Mouse (Mus musculus): ENCODE results near the gene Mboat2. TPM values are rescaled to one million over a fixed set of nuclear protein-coding genes. Genes with fewer than 3 reads are reported as not detected.

The Mboat2 gene
- polyA plus RNA-seq, 1 experiment from 2014 or later: 32.1 TPM

DNA sequence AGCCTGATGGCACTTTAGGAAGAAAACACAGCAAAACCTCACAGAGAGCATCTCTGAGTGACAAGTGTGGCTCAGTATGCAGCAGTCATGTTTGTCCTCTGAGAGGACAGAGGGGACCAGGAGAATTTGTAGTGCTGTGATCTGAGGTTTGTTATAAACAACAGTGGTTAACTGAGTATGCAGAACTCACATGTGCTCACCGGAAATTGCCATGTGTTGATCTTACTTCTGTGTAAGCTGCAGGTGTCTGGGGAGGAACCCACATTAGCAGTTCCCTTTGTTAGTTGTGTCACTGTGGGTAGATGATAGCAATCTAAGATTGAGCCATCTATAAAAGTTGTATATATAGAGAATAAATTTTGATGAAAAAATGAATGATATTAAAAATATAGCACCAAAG is 179.7 kb downstream of the Mboat2 start:
- Histone ChIP-seq H3K4me1 (ENCODE audit: insufficient read depth, low read depth, low read length) (no peaks in the 10 kb centered on the region), H3K36me3 (ENCODE audit: insufficient read depth, low read length) (peaks cover 37% of the 10 kb centered on the region), H3K9ac (replicated peaks; ENCODE audit: low read depth) (no peak overlapping the region), H3K27ac (ENCODE audit: low read length) (no peak overlapping the region), H3K4me3 (ENCODE audit: low read depth, low read length) (no peak overlapping the region), H3K4me2 (replicated peaks; ENCODE audit: low read depth, low read length) (no peak overlapping the region), H3K9me3 (ENCODE audit: low read length) (no peaks in the 10 kb centered on the region), H3K27me3 (replicated peaks; ENCODE audit: insufficient read depth, low read length) (no peaks in the 10 kb centered on the region)
- no peak for ATAC-seq
- WGBS: 81% methylated on average over 1 of the region's 1 CpGs
- no peak for TF ChIP-seq CTCF (IDR thresholded peaks at IDR 0.05)
- no peak for TF ChIP-seq EP300 (IDR thresholded peaks at IDR 0.05)
- no peak for DNase-seq (ENCODE audit: low spot score)

DNA sequence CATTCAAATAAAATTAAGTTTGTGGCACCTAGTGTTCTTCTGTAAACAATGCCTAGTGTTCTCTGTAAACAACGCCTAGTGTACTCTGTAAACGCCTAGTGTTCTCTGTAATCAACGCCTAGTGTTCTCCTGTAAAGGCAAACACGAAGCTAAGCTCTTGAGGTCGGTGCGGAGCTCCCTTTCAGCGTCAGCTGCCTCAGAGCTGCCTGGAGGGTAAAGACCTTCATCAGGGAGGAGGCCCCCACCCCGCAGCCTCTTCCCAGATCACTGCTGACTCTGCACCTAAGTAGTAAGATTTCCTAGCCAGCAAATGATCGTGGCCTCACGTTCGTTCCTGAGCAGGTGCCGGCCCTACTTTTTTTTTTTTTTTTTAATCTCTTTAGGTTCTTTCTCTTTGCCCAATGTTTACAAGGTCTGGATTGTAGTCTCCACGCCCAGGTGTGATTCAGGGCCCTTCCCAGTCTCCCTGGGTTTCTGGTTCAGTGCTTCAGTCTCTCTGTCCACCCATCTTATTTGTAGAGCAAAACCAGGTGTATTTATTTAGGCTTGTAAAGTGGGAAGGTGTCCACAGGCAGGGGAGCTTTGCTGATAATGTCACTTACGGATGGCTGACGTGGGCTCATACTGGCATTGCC is 181.2 kb downstream of the Mboat2 start:
- TF ChIP-seq CTCF (IDR thresholded peaks at IDR 0.05): no peak
- no peak for TF ChIP-seq EP300 (IDR thresholded peaks at IDR 0.05)
- Histone ChIP-seq H3K4me1 (ENCODE audit: insufficient read depth, low read depth, low read length) (no peaks in the 10 kb centered on the region), H3K36me3 (ENCODE audit: insufficient read depth, low read length) (peaks cover 43% of the 10 kb centered on the region), H3K4me3 (ENCODE audit: low read depth, low read length) (no peak overlapping the region), H3K9me3 (ENCODE audit: low read length) (no peaks in the 10 kb centered on the region), H3K27me3 (replicated peaks; ENCODE audit: insufficient read depth, low read length) (no peaks in the 10 kb centered on the region), H3K9ac (replicated peaks; ENCODE audit: low read depth) (no peak overlapping the region), H3K27ac (ENCODE audit: low read length) (peak overlapping the region; percentile 38), H3K4me2 (replicated peaks; ENCODE audit: low read depth, low read length) (no peak overlapping the region)
- 53% methylated on average over 15 of the region's 15 CpGs for WGBS
- peak; percentile 68; the same call in 1 of the 2 replicates for ATAC-seq
- peak; percentile 19 for DNase-seq (ENCODE audit: low spot score)

DNA sequence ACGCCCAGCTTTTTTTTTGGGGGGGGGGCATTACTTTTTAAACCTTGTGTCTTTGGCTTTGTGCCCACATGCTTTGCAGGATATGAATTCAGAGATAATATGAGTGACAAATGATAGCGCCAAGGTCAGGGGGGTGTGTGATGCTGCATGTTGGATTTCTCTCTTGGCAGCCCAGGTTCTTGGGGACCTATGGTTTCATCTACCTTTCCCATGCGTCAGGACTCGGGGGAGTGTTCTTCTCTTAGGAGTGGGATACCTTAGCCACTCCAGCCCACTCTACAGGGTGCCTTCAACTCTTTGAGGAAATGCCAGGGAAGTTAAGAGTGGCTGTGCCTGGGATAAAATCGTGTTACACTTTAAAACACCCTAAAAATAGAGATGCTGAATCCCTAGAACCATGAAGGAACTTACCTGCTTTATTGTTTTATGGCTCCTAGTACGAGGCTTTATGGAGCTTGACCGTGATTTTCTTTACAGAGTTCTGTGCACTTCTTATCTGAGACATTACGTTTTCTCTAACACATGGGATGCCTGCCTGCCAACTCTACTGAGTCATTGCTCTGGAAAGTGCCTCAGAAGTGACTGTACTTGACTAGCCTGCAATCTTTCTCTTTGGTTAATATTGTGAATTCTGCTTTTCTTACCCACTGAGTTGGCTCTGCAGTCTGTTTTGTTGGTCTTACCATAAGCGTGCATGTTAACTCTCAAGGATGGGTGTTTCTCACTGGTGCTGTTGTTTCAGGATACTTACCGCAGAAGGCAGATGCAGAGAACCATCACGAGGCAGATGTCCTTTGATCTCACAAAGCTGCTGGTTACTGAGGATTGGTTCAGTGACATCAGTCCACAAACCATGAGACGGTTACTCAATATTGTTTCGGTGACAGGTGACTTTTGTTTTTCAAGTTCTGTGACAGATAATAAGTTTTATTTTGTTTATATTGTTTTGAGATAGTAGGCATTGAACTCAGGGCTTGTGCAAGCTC is 182.2 kb downstream of the Mboat2 start:
- Histone ChIP-seq H3K4me3 (ENCODE audit: low read depth, low read length) (no peak overlapping the region), H3K27ac (ENCODE audit: low read length) (no peak overlapping the region; the same call in 1 of the 2 replicates), H3K36me3 (ENCODE audit: insufficient read depth, low read length) (peaks cover 46% of the 10 kb centered on the region), H3K9me3 (ENCODE audit: low read length) (no peaks in the 10 kb centered on the region), H3K4me1 (ENCODE audit: insufficient read depth, low read depth, low read length) (no peaks in the 10 kb centered on the region), H3K4me2 (replicated peaks; ENCODE audit: low read depth, low read length) (no peak overlapping the region), H3K27me3 (replicated peaks; ENCODE audit: insufficient read depth, low read length) (no peaks in the 10 kb centered on the region), H3K9ac (replicated peaks; ENCODE audit: low read depth) (no peak overlapping the region)
- ATAC-seq (peak; percentile 80), DNase-seq (ENCODE audit: low spot score) (peak; percentile 67)
- TF ChIP-seq EP300 (IDR thresholded peaks at IDR 0.05) (peak; percentile 55), CTCF (IDR thresholded peaks at IDR 0.05) (no peak)
- 68% methylated on average over 13 of the region's 13 CpGs for WGBS

Other genes starting within 250 kb of the Mboat2 start
- gene Klf11, start 179.6 kb upstream of the Mboat2 start, polyA plus RNA-seq (2015; fragmentation: Nextera tagmentation; extraction: Ambion mirVana): 22.1 and 26.0 TPM in 2 replicates
- 1.7 and 2.3 TPM in 2 replicates for gene Cys1, start 149.1 kb upstream of the Mboat2 start, polyA plus RNA-seq (2015; fragmentation: Nextera tagmentation; extraction: Ambion mirVana)
- gene Rrm2, start 122.6 kb upstream of the Mboat2 start, polyA plus RNA-seq (2015; fragmentation: Nextera tagmentation; extraction: Ambion mirVana): 16.3 and 20.7 TPM in 2 replicates
- gene Kidins220, start 144.0 kb downstream of the Mboat2 start, polyA plus RNA-seq (2015; fragmentation: Nextera tagmentation; extraction: Ambion mirVana): 13.6 and 14.0 TPM in 2 replicates

Measured in lung, postnatal 0 days (tissue).